Mouse (Mus musculus) midbrain, embryonic 10.5 days (tissue): ENCODE data around the gene Auh. TPM values are rescaled to one million over a fixed set of nuclear protein-coding genes. Genes with fewer than 3 reads are reported as not detected.

ENCODE experiments used
- DNase-seq: peaks from one replicate; pipeline ENCODE4 v3.0.0-alpha.2; 2017; ENCODE audit warnings: low spot score
- H3K27ac ChIP-seq: fragments of 300-500 bp; sonication (generic); replicated peaks from 2 replicates; pipeline ENCODE4 v1.5.1; 2016; ENCODE audit warnings: mild to moderate bottlenecking
- H3K27me3 ChIP-seq: fragments of 300-500 bp; sonication (generic); 2 replicates; pipeline ENCODE4 v1.6.1; 2016; ENCODE audit warnings: low read depth, mild to moderate bottlenecking; ENCODE audit not compliant: poor library complexity, severe bottlenecking
- H3K36me3 ChIP-seq: fragments of 300-500 bp; sonication (generic); 2 replicates; pipeline ENCODE4 v1.6.1; 2016; ENCODE audit warnings: mild to moderate bottlenecking, moderate library complexity
- H3K4me1 ChIP-seq: fragments of 300-500 bp; sonication (generic); 2 replicates; pipeline ENCODE4 v1.6.1; 2016
- H3K4me3 ChIP-seq: fragments of 300-500 bp; sonication (generic); 2 replicates; pipeline ENCODE4 v1.5.1; 2016; ENCODE audit warnings: mild to moderate bottlenecking, moderate library complexity
- H3K9me3 ChIP-seq: fragments of 300-500 bp; sonication (generic); replicated peaks from 2 replicates; pipeline ENCODE4 v1.6.1; 2016; ENCODE audit warnings: mild to moderate bottlenecking
- WGBS: fragments of 180-500 bp; shearing (Covaris S2); methylation state at CpG from one replicate; pipeline ENCODE4 v1.1.7; 2016; 5-methylcytosine and 5-hydroxymethylcytosine counted together
- polyA plus RNA-seq: library from polyadenylated mRNA; unstranded; fragments of >200 nt; fragmentation: Nextera tagmentation; extraction: Ambion mirVana; gene quantifications from 2 replicates; pipeline ENCODE4 v1.2.1, GENCODE M21; 2016

Auh gene
- polyA plus RNA-seq, 1 experiment from 2014 or later, result 35.2 TPM

DNA sequence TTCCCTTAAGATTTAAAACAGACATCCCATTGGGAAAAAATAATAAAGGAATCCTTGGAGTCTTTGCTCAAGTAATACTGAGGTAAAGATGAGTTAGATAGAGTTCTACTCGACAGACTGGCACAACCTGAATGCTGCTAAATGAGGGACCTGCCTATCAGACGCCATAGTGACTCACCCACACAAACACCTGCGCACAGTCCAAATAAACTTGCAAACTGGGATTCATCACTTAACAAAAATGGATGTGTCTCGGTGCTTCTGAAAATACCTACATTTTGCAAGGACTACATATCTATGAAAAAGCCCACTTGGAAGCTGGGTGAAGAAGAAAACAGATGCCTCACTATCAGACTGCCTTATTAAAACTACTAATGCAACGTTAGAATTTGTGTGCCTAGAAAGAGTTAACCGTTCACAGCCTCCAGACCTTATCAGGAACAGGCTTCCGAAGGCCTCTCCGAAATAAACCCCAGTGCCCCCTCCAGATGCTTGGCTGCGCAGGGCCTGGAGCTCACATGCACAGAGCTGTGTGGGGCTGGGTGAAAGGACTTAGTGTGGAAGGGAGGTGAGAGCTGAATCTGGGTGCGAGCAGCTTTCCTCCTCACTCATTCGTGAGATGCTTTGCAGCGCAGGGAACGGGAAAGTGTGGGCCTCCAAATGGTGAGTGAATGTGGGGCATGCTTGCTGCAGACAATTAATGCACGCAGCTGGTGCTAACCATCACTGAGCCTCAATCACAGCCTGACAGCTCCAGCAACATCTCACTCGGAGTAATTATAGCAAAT is 63.3 kb downstream of the Auh start:
- Histone ChIP-seq H3K27ac (0 out of 2 replicates have a peak overlapping the region, but pooled peaks have one; percentile 20), H3K4me3 (no peak overlapping the region), H3K27me3 (no peaks in the 10 kb centered on the region), H3K36me3 (no peaks in the 10 kb centered on the region), H3K9me3 (no peaks in the 10 kb centered on the region), H3K4me1 (0 out of 2 replicates have a peak, but pooled peaks cover 5% of the 10 kb centered on the region)
- WGBS, result 78% methylated on average over 15 of the region's 15 CpGs
- DNase-seq, result no peak

DNA sequence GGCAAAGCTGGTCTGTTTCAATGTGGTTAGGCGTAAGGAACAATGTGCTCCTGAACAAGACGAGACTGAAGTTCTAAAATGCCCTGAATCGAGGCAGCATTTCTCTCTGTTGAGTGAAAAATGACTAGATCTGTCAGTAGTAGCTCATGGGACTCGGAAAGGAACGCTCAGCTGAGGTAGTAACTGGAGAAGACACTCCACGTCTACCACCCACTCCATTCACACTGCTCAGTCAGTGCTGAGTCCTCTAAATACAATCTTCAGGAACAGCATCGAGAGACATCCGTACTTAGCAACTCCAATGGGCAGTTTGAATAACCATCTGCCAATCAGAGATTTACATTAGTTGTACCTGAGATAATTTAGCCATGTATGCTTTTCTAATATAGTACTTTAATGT is 66.0 kb downstream of the Auh start:
- 91% methylated on average over 8 of the region's 8 CpGs for WGBS
- no peak for DNase-seq
- Histone ChIP-seq H3K9me3 (no peaks in the 10 kb centered on the region), H3K4me1 (peaks cover 9% of the 10 kb centered on the region), H3K36me3 (no peaks in the 10 kb centered on the region), H3K27me3 (no peaks in the 10 kb centered on the region), H3K27ac (no peak overlapping the region), H3K4me3 (no peak overlapping the region)

DNA sequence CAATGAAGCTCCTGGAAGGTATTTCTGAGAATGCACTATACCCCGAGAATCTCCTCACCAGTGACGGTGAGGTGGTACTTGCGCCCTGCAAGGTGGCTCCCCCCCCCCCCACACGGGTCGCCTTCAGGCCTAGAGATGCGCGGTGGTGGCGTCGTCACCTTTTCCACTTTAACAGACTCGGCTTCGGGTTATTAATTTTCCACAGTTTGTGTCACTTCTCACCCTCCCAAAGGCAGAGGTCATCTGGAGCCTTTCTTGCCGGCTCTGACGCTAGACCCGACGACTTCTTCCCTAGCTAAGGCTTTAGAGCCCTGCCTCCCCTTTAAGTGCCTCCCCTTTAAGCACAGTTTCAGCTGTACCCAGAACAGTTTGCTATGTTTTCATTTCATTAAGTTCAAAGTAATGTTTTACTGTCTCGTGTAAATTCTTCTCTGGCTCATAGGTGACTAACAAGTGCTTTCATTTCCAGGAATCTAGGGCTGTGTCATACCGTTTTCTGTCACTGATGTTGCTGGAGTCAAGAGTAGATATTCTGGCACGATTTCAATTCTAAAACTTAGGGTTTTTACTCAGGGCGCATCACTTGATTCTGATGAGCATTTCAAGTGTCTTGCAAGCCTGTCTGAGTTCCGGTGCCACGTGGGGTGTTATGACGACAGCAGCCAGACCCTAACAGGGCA is 69.3 kb downstream of the Auh start:
- Histone ChIP-seq H3K27ac (no peak overlapping the region), H3K9me3 (no peaks in the 10 kb centered on the region), H3K4me3 (no peak overlapping the region), H3K4me1 (peaks cover 4% of the 10 kb centered on the region), H3K36me3 (no peaks in the 10 kb centered on the region), H3K27me3 (no peaks in the 10 kb centered on the region)
- 84% methylated on average over 22 of the region's 22 CpGs for WGBS
- DNase-seq, result no peak

DNA sequence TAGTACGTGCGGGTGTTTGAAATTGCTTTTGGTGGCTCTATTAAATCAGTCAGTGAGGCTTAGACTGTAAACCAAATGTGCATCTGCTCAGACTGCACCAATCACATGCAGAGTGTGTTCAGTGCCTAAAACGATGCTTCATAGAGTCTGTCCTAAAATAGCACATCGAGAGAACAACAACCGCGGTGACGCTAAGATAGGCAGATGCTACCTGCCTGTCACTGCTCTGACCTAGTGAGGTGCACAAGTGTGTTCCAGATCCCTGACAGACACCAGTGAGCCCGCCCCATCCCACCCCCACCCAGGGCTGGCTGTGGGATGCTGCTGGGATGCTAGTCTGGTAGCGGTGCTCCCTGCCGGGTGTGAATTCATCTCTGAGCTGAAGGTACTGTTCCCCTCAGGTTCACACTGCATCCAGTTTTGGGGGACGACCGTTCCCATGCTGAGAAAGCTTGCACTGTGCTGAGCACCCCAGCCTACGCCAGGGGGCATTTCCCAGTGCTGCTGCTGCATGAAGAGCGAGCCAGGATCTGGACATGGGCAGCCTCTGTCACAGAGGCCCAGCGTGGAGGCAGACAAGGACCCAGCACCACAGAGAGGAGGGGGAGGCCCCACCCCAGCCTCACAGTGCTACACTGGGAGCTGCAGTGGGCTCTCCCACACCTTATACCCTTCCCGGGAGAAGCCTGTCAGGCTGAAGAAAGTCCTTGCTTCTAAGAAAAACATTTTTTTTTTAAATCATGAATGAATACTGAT is 70.2 kb downstream of the Auh start:
- no peak for DNase-seq
- Histone ChIP-seq H3K9me3 (no peaks in the 10 kb centered on the region), H3K4me1 (peaks cover 4% of the 10 kb centered on the region), H3K27ac (no peak overlapping the region), H3K36me3 (no peaks in the 10 kb centered on the region), H3K27me3 (no peaks in the 10 kb centered on the region), H3K4me3 (no peak overlapping the region)
- 77% methylated on average over 16 of the region's 16 CpGs for WGBS

DNA sequence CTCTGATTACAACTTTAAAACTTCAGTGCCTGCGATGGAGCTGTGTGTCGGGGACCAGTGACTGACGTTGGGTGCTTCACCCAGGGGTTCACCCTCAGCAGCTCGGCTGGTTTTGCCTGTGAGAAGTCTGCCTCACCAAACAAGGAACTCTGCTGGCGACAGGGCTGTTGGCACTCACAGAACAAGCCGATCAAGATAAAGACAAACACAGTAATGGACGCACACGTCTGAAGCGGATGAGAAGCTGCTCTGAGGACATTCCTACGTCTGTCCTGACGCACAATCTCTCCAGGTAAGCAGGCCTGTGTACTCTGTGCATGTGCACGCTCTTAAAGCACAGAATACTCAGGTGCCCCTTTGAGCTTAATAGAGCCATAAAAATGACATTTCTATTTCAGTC is 71.1 kb downstream of the Auh start:
- DNase-seq, result no peak
- Histone ChIP-seq H3K4me3 (no peak overlapping the region), H3K4me1 (peaks cover 10% of the 10 kb centered on the region), H3K36me3 (no peaks in the 10 kb centered on the region), H3K27me3 (no peaks in the 10 kb centered on the region), H3K9me3 (no peaks in the 10 kb centered on the region), H3K27ac (no peak overlapping the region)
- WGBS, result 90% methylated on average over 12 of the region's 12 CpGs

DNA sequence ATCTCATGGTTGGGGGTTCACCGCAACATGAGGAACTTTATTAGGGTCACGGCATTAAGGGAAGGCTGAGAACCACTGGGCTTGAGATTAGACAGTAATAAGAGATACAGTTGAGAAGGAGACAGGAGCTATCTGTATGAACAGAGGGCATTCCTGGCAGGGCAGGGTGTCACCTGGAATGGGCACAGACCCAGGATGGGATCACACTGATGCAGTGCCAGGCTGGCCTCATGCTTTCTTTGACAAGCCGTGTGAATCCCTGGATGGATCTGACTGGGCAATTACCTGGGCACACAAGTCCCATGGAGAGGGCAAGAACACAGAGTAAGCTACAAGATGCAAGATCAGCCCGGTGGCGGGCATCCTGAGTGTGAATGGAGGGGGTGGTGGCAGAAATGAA is 71.7 kb downstream of the Auh start:
- H3K4me3 ChIP-seq, result no peak overlapping the region
- peaks cover 11% of the 10 kb centered on the region for H3K4me1 ChIP-seq
- 95% methylated on average over 5 of the region's 5 CpGs for WGBS
- H3K9me3 ChIP-seq, result no peaks in the 10 kb centered on the region
- H3K27me3 ChIP-seq, result no peaks in the 10 kb centered on the region
- no peaks in the 10 kb centered on the region for H3K36me3 ChIP-seq
- no peak for DNase-seq
- no peak overlapping the region for H3K27ac ChIP-seq

DNA sequence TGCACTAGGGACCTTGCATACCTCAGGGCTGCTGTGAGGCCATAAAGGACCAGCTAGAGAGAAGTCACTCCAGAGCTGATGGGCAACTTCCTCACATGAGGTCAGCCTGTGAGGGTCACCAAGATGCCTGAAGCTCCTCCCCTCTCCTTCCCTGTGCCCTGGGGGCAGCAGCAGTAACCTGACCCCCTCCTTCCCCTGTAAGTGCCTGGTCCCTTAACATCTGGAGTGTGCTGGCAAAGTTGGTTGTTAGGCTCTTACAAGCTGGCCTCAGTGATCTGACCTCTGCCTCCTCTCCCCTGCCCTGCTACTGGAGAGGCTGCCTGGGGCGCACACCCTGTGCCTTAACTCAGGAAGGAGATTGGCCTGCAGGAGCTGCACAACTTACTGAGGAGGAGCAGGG is 75.9 kb downstream of the Auh start:
- no peak for DNase-seq
- 70% methylated on average over 1 of the region's 1 CpGs for WGBS
- peak overlapping the region; percentile 23; the same call in 1 of the 2 replicates for H3K27ac ChIP-seq

DNA sequence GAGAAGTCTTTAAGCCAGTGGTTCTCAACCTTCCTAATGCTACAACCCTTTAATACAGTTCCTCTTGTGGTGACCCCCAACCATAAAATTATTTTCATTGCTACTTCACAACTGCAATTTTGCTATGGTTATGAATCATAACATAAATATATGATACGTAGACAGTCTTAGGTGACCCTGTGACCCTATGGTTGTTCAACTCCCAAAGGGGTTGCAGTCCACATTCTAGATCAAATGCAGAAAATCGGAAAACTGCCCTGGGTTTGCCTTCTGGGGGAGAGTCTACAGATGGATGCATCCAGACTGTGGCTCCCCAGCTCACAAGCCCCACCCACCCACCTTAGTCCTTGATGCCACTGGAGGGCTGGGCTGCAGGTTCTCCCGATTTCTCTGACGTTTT is 77.6 kb downstream of the Auh start:
- no peak for DNase-seq

More for the DNA sequence above, 75.9 kb downstream of the Auh start:
- peaks cover 8% of the 10 kb centered on the region for H3K4me1 ChIP-seq
- H3K36me3 ChIP-seq, result no peaks in the 10 kb centered on the region
- no peak overlapping the region for H3K4me3 ChIP-seq
- H3K27me3 ChIP-seq, result no peaks in the 10 kb centered on the region
- H3K9me3 ChIP-seq, result no peaks in the 10 kb centered on the region

DNA sequence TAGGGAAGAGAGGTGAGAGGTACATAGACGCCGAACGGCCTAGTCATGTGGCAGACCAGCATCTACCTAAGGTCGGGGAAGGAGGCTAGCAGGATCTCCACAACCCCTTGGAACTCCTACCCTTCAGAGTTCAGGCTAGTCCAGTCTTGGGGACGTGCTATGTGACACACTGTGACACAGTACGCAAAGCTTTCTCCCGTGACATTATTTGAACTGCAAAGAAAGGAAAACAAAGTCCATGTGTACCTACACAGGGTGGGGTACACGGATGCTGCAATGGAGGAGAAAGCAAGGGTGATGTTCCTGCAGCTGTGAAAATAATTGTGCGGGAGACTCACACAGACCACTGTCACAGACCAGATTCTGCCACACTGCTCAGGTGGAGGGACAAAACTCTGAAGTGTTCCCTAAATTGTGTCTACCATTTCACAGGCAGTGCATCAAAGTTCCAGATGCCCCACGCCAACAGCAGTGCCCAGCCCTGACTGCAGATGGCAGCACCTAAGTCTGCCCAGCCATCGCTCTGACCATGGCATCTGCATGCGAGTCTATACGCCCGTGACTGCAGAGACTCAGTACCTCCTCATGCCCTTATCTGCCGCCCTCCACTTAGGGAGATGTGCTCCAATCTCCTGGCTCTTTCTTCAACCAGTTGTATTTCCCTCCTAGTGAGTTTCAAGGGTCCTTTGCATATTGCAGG is 79.3 kb downstream of the Auh start:
- Histone ChIP-seq H3K36me3 (no peaks in the 10 kb centered on the region), H3K27me3 (no peaks in the 10 kb centered on the region), H3K4me1 (peaks cover 8% of the 10 kb centered on the region), H3K9me3 (no peaks in the 10 kb centered on the region), H3K4me3 (no peak overlapping the region), H3K27ac (no peak overlapping the region; the same call in 1 of the 2 replicates)
- WGBS, result 88% methylated on average over 15 of the region's 15 CpGs
- DNase-seq, result no peak

More for the DNA sequence above, 77.6 kb downstream of the Auh start:
- Histone ChIP-seq H3K9me3 (no peaks in the 10 kb centered on the region), H3K27ac (no peak overlapping the region), H3K4me1 (peaks cover 8% of the 10 kb centered on the region), H3K4me3 (no peak overlapping the region), H3K27me3 (no peaks in the 10 kb centered on the region), H3K36me3 (no peaks in the 10 kb centered on the region)
- 84% methylated on average over 4 of the region's 4 CpGs for WGBS

DNA sequence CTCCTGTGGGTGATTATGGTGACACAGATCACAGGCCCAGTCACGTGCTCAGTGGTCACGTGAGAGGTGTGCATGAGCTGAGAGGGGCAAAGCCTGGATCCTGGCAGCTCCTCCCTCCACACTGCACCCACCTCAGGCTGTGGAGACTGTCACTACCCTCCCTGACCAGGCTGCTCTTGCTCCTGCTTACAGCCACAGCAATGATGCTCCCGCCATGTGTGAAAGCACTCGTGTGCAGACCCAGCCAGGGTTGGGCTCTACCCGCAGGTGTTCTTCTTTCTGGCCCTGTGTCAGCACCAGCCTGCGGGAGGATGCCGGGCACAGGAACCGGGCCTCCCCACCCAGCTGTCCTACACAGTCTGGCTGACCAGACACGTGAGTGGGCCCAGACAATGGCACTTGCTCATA is 80.1 kb downstream of the Auh start:
- no peak overlapping the region for H3K4me3 ChIP-seq
- H3K27me3 ChIP-seq, result no peaks in the 10 kb centered on the region
- no peaks in the 10 kb centered on the region for H3K36me3 ChIP-seq
- 86% methylated on average over 9 of the region's 9 CpGs for WGBS
- H3K9me3 ChIP-seq, result no peaks in the 10 kb centered on the region
- H3K27ac ChIP-seq, result 0 out of 2 replicates have a peak overlapping the region, but pooled peaks have one; percentile 23
- H3K4me1 ChIP-seq, result peaks cover 8% of the 10 kb centered on the region
- no peak for DNase-seq

DNA sequence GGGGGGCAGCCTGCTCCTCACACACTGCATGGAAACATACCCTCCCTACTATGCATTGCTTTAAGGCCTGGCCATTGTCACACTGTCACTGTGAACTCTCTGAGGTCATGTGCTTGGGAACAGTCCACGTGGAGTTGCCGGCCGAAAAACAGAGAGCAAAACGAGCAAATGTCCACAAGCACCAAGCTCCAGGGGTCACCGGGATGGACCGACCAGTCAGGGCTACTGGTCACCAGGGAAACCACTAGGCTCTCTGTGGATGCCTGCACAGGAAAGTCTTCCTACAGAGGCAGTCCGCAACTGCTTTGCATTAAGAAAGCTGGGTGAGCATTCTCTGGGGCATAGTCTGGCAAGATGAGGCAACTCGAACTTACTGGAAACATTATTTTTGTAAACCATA is 82.0 kb downstream of the Auh start:
- Histone ChIP-seq H3K27me3 (no peaks in the 10 kb centered on the region), H3K4me1 (no peaks in the 10 kb centered on the region; the same call in none of the 2 replicates), H3K27ac (no peak overlapping the region; the same call in 1 of the 2 replicates), H3K36me3 (no peaks in the 10 kb centered on the region), H3K4me3 (no peak overlapping the region), H3K9me3 (no peaks in the 10 kb centered on the region)
- WGBS, result 66% methylated on average over 8 of the region's 8 CpGs
- DNase-seq, result no peak

DNA sequence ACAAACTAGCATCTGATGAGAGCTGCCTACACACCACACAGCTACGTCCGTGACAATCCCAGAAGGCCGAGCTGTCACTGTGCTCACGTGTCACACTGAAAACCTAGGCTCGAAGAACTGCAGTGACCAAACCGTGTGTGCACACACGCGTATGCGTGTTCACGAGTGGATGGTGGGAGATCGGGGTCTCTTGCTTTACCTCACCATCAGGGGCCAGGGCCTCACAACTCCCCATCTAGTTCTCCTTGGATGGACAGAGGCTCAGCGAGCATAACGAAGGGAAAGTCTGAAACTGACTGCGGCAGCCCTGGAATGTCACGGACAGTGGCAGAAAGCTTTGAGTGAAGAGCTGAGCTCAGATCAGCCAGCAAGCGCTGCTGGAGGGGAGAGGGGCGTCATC is 82.4 kb downstream of the Auh start:
- Histone ChIP-seq H3K27ac (no peak overlapping the region; the same call in 1 of the 2 replicates), H3K9me3 (no peaks in the 10 kb centered on the region), H3K4me3 (no peak overlapping the region), H3K4me1 (no peaks in the 10 kb centered on the region; the same call in none of the 2 replicates), H3K36me3 (no peaks in the 10 kb centered on the region), H3K27me3 (no peaks in the 10 kb centered on the region)
- DNase-seq, result no peak
- WGBS, result 91% methylated on average over 17 of the region's 17 CpGs
